Mouse (Mus musculus) ES-Bruce4 (cell line): ENCODE measurements at regions not wholly inside any gene's neighbourhood (a gene's known extent, or its start where the extent isn't known, plus 50 kb on each side); places are given as distances from the start of the nearest gene placed in this dataset.

Experiments
- CTCF ChIP-seq: IDR thresholded peaks from one replicate; pipeline ENCODE4 v1.8.1; 2011; ENCODE audit warnings: low read depth, low read length
- EP300 ChIP-seq: IDR thresholded peaks from 2 replicates; pipeline ENCODE4 v1.6.1; 2011; ENCODE audit warnings: low read depth, low read length; ENCODE audit not compliant: insufficient read depth
- POLR2A ChIP-seq: IDR thresholded peaks from one replicate; pipeline ENCODE4 v1.8.1; 2011; ENCODE audit warnings: low read length; ENCODE audit not compliant: insufficient read depth

DNA sequence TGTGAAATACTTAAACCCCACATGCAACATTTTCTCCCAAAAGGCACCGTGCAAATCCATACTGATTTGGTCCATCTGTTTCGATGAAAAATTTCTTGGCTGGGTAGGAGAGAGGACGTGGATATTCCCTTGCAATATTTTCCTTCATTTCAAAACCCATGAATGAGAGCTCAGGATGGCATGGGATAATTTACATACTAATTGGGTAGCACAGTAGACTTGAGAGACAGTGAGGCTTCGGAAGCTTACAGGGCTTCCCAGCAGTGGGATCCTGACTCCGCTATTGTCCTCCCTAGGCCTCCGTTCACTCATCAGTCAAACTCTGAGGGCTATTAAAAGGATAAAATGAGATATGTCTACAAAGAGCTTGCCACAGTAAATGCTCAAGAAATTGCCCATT lies 59.8 kb downstream of the Sox3 start:
- TF ChIP-seq EP300 (no peak), CTCF (no peak), POLR2A (no peak)
